Mouse (Mus musculus): ENCODE measurements around the gene Wdr63.

DNA sequence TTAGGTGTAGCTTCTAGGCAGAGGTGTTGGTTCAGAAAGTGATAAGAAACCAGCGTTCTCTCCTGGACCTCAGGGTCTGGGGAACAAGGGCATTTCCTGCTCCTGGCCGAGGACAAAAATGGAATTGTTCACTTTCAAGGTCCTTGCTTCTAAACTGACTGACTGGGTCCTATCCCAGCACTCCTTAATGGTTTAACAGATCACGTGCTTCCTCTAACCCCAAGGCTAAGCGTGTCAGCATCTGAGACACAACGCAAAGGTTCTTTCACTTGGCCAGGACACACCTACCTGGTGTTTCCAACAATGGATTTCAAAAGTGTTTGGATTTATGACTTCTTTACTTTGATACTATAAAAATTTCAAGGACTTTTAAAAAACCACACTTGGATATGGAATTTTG is 58.0 kb downstream of the Wdr63 start:
- TF ChIP-seq POLR2A (IDR thresholded peaks at IDR 0.05; ENCODE audit: insufficient read depth, low read depth, low read length) (no peak), CTCF (IDR thresholded peaks at IDR 0.05; ENCODE audit: insufficient read depth, low read depth, low read length) (no peak)
